Mouse (Mus musculus) fibroblast of lung, adult 2 months (primary cell): ENCODE data around the gene Bmp7.

Experiments
- DNase-seq: peaks from one replicate; pipeline ENCODE4 v3.0.0-alpha.2; 2011; ENCODE audit warnings: low read depth

Bmp7 gene

GRCm38 (mm10) chr2:172940003-172940798 lies at the start of gene Bmp7:
Bmp7 (minus strand) TSS chr2:172940321.
- DNase-seq, result no peak

DNA sequence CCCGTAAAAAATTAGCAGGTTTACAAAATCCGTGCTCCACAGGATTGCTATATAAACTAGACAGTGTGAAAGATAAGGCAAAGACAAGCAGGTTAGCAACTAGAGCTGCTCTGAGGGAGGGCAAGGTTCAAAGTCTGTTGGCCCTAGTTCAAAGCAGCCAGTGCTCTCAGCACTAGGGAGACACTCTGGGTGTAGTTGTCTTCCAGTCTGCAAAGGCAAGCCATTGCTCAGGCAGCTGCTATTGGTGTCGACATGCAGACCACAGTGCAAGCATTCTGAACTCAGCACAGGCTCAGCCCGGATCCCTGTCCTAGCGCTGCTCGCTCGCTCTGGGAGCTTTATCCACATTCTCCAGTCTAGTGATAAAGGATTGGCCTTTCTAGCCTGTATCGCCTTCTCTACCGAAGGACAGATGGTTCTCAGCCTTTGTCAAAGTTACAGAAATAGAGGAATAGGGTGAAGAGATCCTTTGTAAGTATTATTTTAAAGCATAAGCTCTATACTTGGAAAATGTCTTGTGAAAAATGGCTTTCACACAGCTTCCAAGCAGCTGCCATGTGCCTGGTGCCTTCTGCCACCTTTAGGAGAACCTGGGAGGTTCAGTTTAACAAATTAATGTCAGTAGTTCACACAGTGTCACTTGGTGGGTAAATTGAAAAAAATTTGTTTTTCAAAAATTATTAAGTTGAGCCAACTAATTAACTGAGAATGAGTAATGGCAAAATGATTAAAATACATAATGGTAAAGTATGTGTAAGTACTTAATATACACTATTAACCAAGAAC lies 42.8 kb upstream of the Bmp7 start:
- no peak for DNase-seq

DNA sequence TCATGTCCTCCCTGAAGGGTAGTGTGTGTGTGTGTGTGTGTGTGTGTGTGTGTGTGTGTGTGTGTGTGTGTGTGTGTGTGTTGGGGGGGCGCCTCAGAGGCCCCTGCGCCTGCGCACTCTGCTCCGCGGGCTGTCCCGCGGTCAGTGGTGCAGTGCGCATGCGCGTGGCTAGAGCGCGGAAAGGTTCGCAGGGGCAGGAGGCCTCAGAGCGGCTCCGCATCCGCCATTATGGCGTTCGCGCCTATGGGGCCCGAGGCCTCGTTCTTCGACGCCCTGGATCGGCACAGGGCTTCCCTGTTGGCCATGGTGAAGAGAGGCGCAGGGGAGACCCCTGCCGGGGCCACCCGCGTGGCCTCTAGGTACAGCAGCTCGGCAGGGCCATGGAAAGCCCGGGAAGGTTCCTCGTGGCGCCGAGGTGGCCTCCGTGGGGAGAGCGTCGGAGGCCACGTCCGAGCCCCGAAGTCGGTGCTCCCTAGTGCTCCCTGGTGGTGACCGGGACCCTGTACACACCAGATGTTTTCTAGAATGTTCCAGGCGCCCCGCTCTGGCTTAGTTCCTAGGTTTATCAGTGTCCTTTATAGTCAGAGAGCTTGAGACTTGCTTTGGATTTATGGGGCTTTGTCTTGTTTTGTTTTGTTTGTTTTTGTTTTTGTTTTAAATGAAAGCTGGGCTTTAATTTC lies 39.7 kb upstream of the Bmp7 start:
- no peak for DNase-seq

DNA sequence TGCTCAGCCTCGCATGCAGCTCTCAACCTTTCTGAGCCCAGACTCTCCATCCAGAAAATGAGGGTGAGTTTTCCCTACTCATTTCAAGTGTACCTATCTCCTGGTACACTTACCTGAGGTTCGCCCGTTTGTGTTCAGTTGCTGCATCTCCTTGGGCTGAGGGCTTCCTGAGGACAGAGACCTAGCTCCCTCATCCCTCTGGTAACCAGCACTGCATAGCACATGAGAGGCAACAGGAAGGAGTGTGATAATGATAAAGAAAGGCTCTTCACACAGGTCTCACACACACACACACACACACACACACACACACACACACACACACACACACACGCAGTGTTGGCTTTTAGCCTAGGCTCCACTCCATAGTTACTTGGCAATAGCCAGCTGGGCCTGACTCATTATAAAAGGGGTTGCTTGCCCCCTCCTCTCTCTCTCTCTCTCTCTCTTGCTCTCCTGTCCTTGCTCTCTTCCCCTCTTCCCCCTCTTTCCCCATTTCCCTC lies 38.1 kb upstream of the Bmp7 start:
- no peak for DNase-seq

DNA sequence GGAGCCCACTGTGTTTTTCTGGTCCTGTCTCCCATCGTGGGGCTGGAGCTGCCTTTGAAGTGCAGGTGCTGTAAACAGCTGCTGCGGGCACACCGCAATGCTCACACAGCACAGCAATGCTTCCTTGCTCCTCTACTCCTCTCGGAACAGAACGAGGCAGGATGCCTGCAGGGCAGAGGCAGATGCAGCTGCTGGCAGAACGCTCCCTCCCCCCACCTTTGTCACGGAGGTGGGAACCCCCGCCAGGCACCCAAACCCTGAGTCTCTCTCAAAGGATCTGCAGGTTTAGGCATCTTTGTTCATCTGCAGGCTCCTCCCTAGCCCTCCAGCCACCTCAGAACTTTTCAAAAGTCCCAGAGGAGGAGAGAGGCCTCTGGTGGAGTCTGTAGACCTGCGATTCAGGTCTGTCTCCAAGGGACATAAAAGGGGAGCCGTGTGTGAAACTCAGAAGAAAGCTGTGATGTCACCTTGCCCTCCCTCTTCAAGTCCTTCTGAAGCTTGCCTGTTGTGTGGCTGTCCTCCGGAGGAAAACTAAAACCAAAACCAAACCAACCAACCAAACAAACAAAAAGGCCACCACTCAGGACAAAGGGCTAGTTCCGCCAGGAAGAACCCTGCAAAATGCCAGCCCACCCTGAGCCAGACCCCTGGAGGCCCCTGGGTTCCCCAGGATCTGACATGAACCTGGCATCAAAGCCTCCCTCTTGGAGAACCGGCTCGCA lies 37.4 kb upstream of the Bmp7 start, which contains the start of gene Spo11:
TSS of gene Spo11 (plus strand) at position 292 of the 722 bp plus-strand sequence.
- DNase-seq, result no peak

DNA sequence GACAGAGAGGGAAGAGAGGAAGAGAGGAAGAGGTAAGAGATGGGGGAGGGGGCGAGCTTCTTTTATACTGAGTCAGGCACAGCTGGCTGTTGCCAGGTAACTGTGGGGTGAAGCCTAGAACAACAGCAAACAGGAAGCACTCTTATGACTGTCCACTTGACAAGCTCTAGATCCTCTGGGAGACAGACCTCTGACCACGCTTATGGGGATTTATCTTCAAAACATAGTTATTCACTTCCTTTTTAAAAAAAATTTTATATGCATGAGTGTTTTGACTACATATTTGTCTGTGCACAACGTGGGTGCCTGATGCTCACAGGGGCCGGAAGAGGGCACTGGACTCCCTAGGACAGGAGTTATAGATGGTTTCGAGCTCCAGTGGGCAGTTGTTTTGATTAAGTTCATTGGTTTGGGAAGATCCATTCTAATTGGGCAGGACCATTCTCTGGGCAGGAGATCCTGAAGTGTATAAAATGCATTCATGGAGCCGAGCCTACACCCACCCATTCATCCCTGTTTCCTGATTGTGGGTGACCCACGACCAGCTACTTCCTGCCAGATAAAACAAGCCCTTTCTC lies 36.6 kb upstream of the Bmp7 start:
- DNase-seq, result no peak

DNA sequence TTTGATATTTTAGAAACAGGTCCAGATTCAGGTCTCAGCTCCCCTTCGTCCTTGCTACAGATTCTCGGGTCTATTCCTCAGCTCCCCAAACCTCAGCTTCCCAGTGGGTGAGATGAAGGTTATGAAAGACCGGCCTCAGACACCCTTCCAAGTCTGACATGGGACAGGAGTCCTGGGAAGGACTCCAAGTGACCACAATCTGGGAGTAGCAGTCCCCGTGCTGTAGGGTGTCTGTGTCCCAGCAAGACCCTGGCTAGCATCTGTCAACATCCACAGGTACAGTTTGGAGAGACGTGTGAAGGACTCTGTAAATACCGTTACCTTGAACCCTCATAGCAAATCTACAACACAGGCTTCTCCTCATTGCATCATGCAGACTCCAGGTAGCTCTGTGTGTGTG lies 35.0 kb upstream of the Bmp7 start:
- no peak for DNase-seq

- no peak for DNase-seq
Measured at GRCm38 (mm10) chr2:172974701-172975100, 34.6 kb upstream of the Bmp7 start.

- no peak for DNase-seq
Measured at GRCm38 (mm10) chr2:172973806-172974565, 33.9 kb upstream of the Bmp7 start.

- no peak for DNase-seq
Measured at GRCm38 (mm10) chr2:172971865-172972264, 31.7 kb upstream of the Bmp7 start.

DNA sequence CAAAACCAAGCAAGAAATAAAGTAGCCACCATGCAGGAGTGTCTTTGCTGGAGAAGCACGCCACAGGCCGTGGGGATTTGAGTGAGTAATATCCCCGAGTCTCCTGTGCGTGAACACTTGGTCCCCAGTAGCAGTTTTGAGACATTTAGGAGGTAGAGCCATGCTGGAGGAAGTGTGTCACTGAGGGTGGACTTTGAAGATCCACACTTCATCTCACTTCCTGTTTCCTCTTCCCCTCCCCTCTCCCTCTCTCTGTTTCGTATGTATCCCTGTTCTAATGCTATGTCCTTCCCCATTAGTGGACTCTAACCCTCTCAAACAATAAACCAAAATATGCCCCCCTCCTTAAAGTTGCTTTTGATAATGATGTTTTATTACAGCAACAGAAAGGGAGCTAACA lies 26.4 kb upstream of the Bmp7 start:
- no peak for DNase-seq

DNA sequence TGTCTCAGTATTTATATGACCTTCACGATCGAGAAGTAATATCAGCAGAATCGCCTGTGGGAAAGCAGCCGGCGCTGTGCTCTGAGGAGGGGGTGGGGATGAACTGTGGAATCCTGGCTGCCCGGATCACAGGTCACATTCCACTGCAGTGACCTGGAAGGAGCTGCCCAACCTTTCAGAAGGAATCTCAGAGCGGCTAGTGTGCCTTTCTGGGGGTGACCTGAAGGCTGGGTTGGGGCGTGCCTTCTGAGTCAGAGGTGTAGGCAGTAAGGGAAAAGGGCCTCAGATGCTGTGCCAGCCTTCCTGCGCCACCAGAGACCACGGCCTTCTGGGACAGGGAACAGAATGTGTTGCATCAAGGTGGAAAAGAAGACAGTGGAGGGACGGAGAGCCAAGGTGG lies 25.1 kb upstream of the Bmp7 start:
- no peak for DNase-seq

GRCm38 (mm10) chr2:172961211-172961610 lies 21.1 kb upstream of the Bmp7 start:
- no peak for DNase-seq

- DNase-seq, result no peak
Measured at GRCm38 (mm10) chr2:172960350-172960749, 20.2 kb upstream of the Bmp7 start.

- DNase-seq, result no peak
Measured at GRCm38 (mm10) chr2:172959006-172959768, 19.1 kb upstream of the Bmp7 start.

DNA sequence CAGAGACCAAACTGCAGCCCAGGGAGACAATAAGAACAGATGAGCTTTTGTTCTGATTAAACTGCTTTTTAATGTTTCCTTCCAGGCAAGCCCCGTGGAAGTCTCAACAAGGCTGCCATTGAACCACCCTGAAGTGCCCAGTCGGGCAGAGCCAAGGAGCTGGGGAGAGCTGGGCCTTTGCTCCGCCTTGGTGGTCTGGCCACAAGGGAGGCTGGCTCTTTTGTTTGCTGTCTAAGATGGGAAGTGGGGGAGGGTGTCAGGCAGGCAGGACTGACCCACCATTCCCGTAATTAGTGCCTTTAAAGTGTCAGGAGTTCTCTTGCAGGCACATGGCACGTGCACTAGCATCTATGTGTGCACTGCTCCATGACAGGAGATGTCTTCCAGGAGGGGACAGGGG lies 18.5 kb upstream of the Bmp7 start:
- no peak for DNase-seq

- no peak for DNase-seq
Measured at GRCm38 (mm10) chr2:172951976-172952375, 11.9 kb upstream of the Bmp7 start.

DNA sequence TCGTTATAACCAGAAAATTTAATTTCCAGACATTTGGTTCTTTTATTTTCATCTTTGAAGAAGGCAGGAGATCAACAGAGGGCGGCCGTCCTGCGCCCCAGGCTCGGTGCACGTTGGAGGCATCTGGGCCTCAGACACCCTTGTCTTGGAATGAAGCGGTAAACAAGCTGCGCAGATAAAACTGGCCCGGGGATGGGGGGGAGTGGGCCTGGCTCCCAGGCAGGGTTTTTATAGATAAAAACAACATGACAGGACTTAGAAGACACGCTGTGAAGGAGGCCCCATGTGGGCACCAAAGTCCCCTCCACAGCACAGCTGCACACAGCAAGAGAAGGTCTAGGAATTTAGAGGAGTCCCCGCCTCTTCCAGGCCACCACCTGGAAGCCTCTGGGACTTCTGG lies 10.6 kb upstream of the Bmp7 start:
- DNase-seq, result no peak

DNA sequence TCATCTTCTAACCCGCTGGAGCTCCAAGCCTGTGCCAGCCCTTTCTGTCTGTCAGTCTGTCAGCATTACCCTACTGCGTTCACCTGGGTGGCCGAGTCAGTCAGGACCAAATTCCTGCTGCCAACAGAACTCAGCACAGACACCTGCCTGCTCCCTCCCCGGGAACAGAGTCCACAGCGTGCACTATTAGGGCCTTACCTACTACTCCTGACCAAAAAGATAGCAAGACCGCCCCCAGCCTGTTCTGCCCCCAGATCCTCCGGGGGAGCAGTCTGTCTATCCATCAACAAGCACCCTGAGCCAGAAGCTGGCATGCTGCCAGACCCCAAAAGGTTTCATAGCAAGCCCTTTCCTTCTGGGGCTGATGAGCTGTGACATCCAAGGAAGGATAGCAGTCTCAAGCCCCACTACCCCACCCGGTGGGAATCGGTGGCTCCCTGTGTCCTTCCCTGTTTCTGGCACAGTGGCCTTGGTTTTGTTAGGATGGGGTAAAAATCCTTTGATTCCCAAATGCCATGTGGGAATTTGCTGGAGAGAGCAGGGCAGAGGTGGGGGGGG lies 10.1 kb upstream of the Bmp7 start:
- no peak for DNase-seq

DNA sequence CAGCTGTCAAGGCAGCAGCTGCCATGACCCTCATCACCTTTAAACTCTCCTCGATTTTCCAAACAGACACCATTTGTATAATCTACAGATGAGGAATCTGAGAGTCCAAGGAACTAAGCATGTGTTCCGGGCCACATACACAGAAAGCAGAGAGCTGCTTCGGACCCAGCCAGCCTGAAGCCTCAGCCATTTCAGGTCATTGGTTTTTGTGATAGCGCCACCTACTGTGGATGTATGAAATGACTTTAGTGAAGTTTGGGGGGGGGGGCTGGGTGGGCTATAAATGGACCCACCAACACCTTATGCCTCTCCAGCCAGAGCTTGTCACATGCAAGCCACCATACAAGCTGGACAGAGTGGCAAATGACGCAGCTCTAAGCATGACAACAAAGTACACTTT lies 8.9 kb upstream of the Bmp7 start:
- DNase-seq, result no peak
